Mouse (Mus musculus): ENCODE measurements around the gene Tnnt2. TPM values are rescaled to one million over a fixed set of nuclear protein-coding genes. Genes with fewer than 3 reads are reported as not detected.

Tnnt2 gene
- polyA plus RNA-seq, 1 experiment from 2014 or later = 4.3 TPM

- Histone ChIP-seq H3K9ac (no peak overlapping the region), H3K27me3 (no peaks in the 10 kb centered on the region), H3K4me2 (no peak overlapping the region), H3K9me3 (replicated peaks) (no peaks in the 10 kb centered on the region), H3K4me1 (replicated peaks) (peaks cover 34% of the 10 kb centered on the region), H3K36me3 (no peaks in the 10 kb centered on the region), H3K27ac (no peak overlapping the region), H3K4me3 (replicated peaks) (no peak overlapping the region)
- ATAC-seq (ENCODE audit: low read depth) = no peak
- WGBS (ENCODE audit: insufficient replicate concordance) = 71% methylated on average over 7 of the region's 7 CpGs
- DNase-seq = no peak
Observed at GRCm38 (mm10) chr1:135858533-135858932, 22.4 kb downstream of the Tnnt2 start.

DNA sequence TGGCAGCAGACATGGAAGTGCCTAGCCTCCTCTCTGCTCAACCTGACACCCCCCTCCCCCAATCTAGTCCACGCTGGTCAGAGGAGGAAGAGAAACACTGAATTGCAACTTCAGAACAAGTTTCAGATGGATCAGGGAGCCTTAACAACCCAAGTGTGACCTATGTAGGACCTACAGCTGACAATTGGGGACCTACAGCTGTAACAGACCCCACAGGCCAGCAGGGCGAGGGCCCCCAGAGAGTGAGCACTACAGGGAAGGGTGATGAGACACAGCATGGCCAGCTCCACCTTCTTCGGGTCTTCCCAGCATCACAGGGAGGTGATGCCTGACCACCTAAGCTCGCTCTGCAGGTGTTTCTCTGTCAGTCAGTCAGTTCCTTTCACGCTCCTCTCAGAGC, 24.9 kb downstream of the Tnnt2 start:
- ATAC-seq (ENCODE audit: low read depth) = no peak

DNA sequence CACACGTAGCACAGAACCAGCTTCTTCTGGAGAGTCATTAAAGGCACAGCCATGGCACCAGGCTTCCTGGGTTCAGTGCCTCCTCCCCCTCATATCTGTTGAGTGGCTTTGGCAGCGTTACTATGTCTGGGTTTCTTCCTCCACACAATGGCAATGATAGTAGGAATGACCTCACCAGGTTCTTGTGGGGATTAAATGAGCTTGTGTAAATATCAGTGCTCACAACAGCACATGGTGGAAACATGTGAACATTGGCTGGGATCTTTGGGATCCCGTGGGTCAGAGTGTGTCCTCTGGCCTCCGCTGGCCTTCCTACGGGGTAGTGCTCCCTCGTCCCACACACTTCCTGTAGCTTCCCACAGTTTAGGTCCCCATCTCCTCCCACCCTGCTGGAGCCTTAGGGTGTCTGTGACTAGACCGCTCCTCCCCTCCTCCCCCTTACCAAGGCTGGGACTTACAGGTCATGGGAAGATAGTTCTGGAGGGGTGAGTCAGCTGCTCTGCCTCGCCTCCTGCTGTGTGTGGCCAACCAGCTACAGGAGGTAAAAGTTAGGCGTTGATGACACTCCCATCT, 25.9 kb downstream of the Tnnt2 start:
- H3K27me3 ChIP-seq = peaks cover 11% of the 10 kb centered on the region; the same call in 1 of the 2 replicates
- no peak overlapping the region for H3K27ac ChIP-seq
- no peaks in the 10 kb centered on the region for H3K9me3 ChIP-seq (replicated peaks)
- H3K4me2 ChIP-seq = no peak overlapping the region
- H3K4me1 ChIP-seq (replicated peaks) = peaks cover 6% of the 10 kb centered on the region
- no peaks in the 10 kb centered on the region for H3K36me3 ChIP-seq
- WGBS (ENCODE audit: insufficient replicate concordance) = 47% methylated on average over 9 of the region's 9 CpGs
- H3K9ac ChIP-seq = no peak overlapping the region
- DNase-seq (no peak), ATAC-seq (ENCODE audit: low read depth) (no peak)
- no peak overlapping the region for H3K4me3 ChIP-seq (replicated peaks)

More for the DNA sequence above, 24.9 kb downstream of the Tnnt2 start:
- DNase-seq = no peak
- peaks cover 13% of the 10 kb centered on the region for H3K4me1 ChIP-seq (replicated peaks)
- WGBS (ENCODE audit: insufficient replicate concordance) = 43% methylated on average over 5 of the region's 5 CpGs
- H3K4me3 ChIP-seq (replicated peaks) = no peak overlapping the region
- H3K9ac ChIP-seq = no peak overlapping the region
- no peaks in the 10 kb centered on the region for H3K9me3 ChIP-seq (replicated peaks)
- no peaks in the 10 kb centered on the region for H3K36me3 ChIP-seq
- H3K27me3 ChIP-seq = peaks cover 8% of the 10 kb centered on the region; the same call in 1 of the 2 replicates
- no peak overlapping the region for H3K27ac ChIP-seq
- no peak overlapping the region for H3K4me2 ChIP-seq

- no peaks in the 10 kb centered on the region for H3K9me3 ChIP-seq (replicated peaks)
- H3K4me3 ChIP-seq (replicated peaks) = no peak overlapping the region
- 60% methylated on average over 5 of the region's 5 CpGs for WGBS (ENCODE audit: insufficient replicate concordance)
- H3K27ac ChIP-seq = no peak overlapping the region
- DNase-seq (no peak), ATAC-seq (ENCODE audit: low read depth) (no peak)
- H3K9ac ChIP-seq = no peak overlapping the region
- peaks cover 1% of the 10 kb centered on the region for H3K4me1 ChIP-seq (replicated peaks)
- H3K4me2 ChIP-seq = no peak overlapping the region
- no peaks in the 10 kb centered on the region for H3K36me3 ChIP-seq
- peaks cover 15% of the 10 kb centered on the region; the same call in 1 of the 2 replicates for H3K27me3 ChIP-seq
Observed at GRCm38 (mm10) chr1:135862561-135862960, 26.4 kb downstream of the Tnnt2 start.

DNA sequence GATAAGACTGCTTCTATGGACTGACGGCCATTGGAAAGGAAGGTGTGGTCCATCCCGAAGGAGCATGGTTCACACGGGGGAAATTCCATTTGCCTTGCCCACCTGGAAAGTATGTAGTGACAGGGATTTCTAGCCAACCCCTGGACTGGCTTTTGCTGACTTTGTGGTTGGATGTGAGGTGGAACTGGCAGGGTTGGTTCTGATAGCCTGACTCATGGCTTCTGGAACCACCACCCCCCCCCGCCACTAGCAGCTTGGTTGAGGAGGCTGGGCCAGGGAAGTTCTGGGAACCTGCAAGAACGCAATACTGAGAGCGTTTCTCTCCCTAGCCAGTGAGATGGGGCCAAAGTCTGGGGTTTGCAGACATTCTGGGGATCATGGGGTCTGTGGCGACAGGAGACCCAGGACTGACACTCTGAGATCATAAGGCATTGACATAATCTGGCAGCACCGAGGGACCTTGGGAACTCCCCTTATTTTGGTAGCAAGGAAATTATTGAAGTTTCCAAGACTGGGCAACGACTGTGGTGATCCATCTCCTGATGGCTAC, 27.7 kb downstream of the Tnnt2 start:
- Histone ChIP-seq H3K27ac (no peak overlapping the region), H3K9ac (no peak overlapping the region), H3K4me2 (no peak overlapping the region), H3K27me3 (peaks cover 15% of the 10 kb centered on the region; the same call in 1 of the 2 replicates), H3K4me3 (replicated peaks) (no peak overlapping the region), H3K9me3 (replicated peaks) (no peaks in the 10 kb centered on the region), H3K4me1 (replicated peaks) (no peaks in the 10 kb centered on the region), H3K36me3 (no peaks in the 10 kb centered on the region)
- DNase-seq = no peak
- 56% methylated on average over 9 of the region's 9 CpGs for WGBS (ENCODE audit: insufficient replicate concordance)
- ATAC-seq (ENCODE audit: low read depth) = no peak

- peaks cover 15% of the 10 kb centered on the region; the same call in 1 of the 2 replicates for H3K27me3 ChIP-seq
- 53% methylated on average over 6 of the region's 6 CpGs for WGBS (ENCODE audit: insufficient replicate concordance)
- no peak overlapping the region for H3K4me2 ChIP-seq
- no peak overlapping the region for H3K27ac ChIP-seq
- H3K4me1 ChIP-seq (replicated peaks) = no peaks in the 10 kb centered on the region
- no peaks in the 10 kb centered on the region for H3K36me3 ChIP-seq
- ATAC-seq (ENCODE audit: low read depth) (no peak), DNase-seq (no peak)
- no peak overlapping the region for H3K4me3 ChIP-seq (replicated peaks)
- no peak overlapping the region for H3K9ac ChIP-seq
- no peaks in the 10 kb centered on the region for H3K9me3 ChIP-seq (replicated peaks)
Observed at GRCm38 (mm10) chr1:135864830-135865229, 28.7 kb downstream of the Tnnt2 start.

DNA sequence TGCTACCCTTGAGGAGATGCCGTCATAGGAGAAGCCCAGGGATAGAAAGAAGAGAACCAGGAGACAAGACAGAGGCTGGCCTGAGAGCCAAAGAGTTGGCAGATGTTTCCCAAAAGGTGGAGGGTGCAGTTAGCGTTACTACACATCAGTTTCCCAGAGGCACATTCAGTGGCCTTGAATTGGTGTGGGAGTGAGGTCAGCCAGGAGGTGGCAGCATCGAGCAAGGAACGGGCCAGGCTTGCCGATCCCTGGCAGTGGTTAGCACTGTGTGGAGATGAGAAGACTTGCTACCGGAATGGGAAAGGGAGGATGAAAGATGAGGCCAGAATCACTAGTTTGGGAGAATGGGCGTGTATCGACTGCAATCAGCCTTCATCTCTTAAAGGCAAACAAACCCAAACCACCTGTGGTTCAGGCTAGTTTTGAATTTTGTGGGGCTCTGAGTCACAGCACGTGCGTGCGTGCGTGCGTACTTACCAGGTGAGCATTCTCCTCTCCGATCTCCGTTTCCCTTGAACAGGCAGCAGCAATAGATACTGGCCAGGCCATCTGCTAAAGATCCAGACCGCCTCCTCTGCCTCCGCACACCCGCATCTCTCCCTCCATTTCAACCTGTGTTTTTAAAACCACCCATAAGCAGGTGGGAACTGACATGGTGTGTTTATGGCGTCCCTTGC, 29.5 kb downstream of the Tnnt2 start:
- Histone ChIP-seq H3K4me1 (replicated peaks) (no peaks in the 10 kb centered on the region), H3K36me3 (no peaks in the 10 kb centered on the region), H3K27me3 (peaks cover 15% of the 10 kb centered on the region; the same call in 1 of the 2 replicates), H3K27ac (no peak overlapping the region), H3K9ac (no peak overlapping the region), H3K4me3 (replicated peaks) (no peak overlapping the region), H3K4me2 (no peak overlapping the region), H3K9me3 (replicated peaks) (no peaks in the 10 kb centered on the region)
- WGBS (ENCODE audit: insufficient replicate concordance) = 46% methylated on average over 19 of the region's 19 CpGs
- peak; percentile 71 for ATAC-seq (ENCODE audit: low read depth)
- DNase-seq = peak; percentile 64

DNA sequence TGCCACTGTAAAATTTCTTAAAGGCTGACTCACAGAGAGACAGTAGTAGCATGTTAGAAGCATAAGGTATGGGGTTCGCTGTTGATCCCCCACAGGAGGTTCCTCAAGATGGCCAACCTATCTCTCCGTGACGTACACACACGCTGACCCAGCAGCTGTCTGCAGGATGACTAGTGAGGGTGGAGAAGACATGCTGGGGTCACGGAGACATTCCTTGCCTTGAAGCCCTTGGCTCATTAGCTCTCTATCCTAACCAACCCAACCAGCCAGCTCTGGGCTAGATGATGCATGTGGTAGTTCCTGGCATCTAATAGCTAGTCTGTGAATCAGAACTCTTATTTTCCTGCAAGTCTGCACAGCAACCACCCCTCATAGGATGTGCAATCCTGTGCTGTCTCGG, 32.4 kb downstream of the Tnnt2 start:
- ATAC-seq (ENCODE audit: low read depth) (no peak), DNase-seq (no peak)
- no peak overlapping the region for H3K27ac ChIP-seq
- H3K4me1 ChIP-seq (replicated peaks) = no peaks in the 10 kb centered on the region
- H3K9ac ChIP-seq = no peak overlapping the region
- 72% methylated on average over 6 of the region's 6 CpGs for WGBS (ENCODE audit: insufficient replicate concordance)
- no peaks in the 10 kb centered on the region for H3K36me3 ChIP-seq
- H3K27me3 ChIP-seq = peaks cover 18% of the 10 kb centered on the region; the same call in 1 of the 2 replicates
- no peak overlapping the region for H3K4me3 ChIP-seq (replicated peaks)
- no peaks in the 10 kb centered on the region for H3K9me3 ChIP-seq (replicated peaks)
- H3K4me2 ChIP-seq = no peak overlapping the region

DNA sequence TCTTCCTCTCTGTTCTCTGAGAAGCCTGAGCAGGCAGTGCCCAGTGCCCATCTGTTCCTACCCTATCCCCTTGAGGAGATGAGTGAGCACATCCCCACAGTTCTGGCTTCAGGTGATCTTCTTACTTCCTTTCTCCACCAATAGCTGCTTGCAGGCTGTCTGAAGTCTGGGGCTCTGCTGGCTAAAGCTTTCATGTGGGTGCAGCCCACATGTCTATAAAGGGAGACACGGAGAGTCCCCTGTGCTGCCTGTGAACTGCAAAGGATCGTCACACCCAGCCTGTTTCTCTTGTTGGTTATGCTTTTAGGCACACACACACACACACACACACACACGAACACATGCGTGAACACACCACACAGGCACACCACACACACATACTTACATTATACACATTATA, 36.8 kb downstream of the Tnnt2 start:
- Histone ChIP-seq H3K4me1 (replicated peaks) (no peaks in the 10 kb centered on the region), H3K27ac (no peak overlapping the region), H3K9ac (no peak overlapping the region), H3K4me3 (replicated peaks) (no peak overlapping the region), H3K27me3 (peaks cover 13% of the 10 kb centered on the region), H3K9me3 (replicated peaks) (no peaks in the 10 kb centered on the region), H3K36me3 (no peaks in the 10 kb centered on the region), H3K4me2 (no peak overlapping the region)
- no peak for DNase-seq
- WGBS (ENCODE audit: insufficient replicate concordance) = 61% methylated on average over 4 of the region's 4 CpGs
- ATAC-seq (ENCODE audit: low read depth) = no peak

DNA sequence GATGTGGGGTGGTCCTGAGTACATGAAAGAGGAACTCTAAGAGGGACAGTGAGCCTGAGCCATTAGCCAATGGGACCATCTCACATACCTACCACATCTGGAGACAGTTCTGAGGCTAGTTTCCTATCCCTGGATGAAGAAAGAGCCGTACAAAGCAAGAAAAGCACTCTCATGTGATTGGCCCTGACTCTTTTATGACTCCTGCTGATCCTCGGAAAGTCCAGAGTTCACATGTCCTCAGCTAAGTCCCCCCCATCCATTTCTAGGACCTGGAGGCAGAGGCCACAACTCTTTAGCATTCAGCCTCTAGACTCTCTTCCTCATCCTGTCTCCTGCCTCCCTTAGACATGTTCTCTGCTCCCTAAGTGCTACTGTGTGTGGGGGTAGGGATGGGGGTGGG, 41.1 kb downstream of the Tnnt2 start:
- no peak overlapping the region for H3K4me3 ChIP-seq (replicated peaks)
- H3K27me3 ChIP-seq = peaks cover 20% of the 10 kb centered on the region
- no peak overlapping the region for H3K4me2 ChIP-seq
- H3K9me3 ChIP-seq (replicated peaks) = no peaks in the 10 kb centered on the region
- no peak overlapping the region for H3K27ac ChIP-seq
- DNase-seq = no peak
- no peaks in the 10 kb centered on the region for H3K4me1 ChIP-seq (replicated peaks)
- no peak for ATAC-seq (ENCODE audit: low read depth)
- 45% methylated on average over 2 of the region's 2 CpGs for WGBS (ENCODE audit: insufficient replicate concordance)
- no peak overlapping the region for H3K9ac ChIP-seq
- H3K36me3 ChIP-seq = no peaks in the 10 kb centered on the region

DNA sequence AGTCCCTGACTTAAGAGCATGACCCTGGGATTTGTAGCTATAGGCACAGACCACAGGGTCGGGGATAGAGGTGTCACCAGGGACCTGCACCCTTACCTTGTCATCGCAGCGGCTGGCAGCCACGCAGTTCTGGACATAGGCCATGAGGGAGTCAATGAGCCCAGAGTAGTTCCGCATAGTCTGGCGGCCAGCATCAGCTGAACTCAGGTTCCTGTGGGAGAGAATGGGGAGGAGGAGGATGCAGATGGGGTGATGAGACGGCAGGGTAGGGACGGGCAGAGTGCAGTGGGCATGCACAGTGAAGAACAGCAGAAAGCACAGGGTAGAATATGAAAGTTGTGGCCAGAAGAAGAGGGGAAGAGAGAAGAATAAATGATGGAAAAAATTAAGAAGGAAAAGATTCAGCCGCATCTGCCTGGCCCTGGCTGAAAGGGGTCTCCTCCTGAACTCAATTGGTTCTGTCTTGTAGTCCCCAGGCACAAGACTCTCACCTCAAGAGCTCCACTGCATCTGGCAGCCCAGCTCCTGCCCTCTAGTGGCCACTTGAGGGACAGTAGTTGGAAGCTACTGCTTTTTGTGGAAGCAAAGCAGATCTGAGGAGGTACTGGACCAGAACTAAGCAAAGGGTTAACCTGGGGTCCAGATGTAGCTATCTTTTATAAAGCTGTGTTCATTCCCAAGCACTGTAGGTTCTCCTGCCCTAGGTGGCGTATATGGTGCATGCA, 46.4 kb downstream of the Tnnt2 start:
- peak; percentile 31 for DNase-seq
- H3K4me1 ChIP-seq (replicated peaks) = no peaks in the 10 kb centered on the region
- H3K9me3 ChIP-seq (replicated peaks) = no peaks in the 10 kb centered on the region
- 58% methylated on average over 10 of the region's 10 CpGs for WGBS (ENCODE audit: insufficient replicate concordance)
- H3K9ac ChIP-seq = no peak overlapping the region
- no peaks in the 10 kb centered on the region for H3K36me3 ChIP-seq
- H3K27me3 ChIP-seq = peaks cover 39% of the 10 kb centered on the region
- H3K4me2 ChIP-seq = no peak overlapping the region
- no peak overlapping the region for H3K27ac ChIP-seq
- ATAC-seq (ENCODE audit: low read depth) = peak; percentile 51; the same call in 1 of the 2 replicates
- H3K4me3 ChIP-seq (replicated peaks) = no peak overlapping the region

All from liver, embryonic 13.5 days (tissue).